Mouse (Mus musculus): ENCODE results near the gene Mob3a. TPM values are rescaled to one million over a fixed set of nuclear protein-coding genes. Genes with fewer than 3 reads are reported as not detected.

Mob3a gene
- polyA plus RNA-seq, 1 experiment, result 19.5 TPM

DNA sequence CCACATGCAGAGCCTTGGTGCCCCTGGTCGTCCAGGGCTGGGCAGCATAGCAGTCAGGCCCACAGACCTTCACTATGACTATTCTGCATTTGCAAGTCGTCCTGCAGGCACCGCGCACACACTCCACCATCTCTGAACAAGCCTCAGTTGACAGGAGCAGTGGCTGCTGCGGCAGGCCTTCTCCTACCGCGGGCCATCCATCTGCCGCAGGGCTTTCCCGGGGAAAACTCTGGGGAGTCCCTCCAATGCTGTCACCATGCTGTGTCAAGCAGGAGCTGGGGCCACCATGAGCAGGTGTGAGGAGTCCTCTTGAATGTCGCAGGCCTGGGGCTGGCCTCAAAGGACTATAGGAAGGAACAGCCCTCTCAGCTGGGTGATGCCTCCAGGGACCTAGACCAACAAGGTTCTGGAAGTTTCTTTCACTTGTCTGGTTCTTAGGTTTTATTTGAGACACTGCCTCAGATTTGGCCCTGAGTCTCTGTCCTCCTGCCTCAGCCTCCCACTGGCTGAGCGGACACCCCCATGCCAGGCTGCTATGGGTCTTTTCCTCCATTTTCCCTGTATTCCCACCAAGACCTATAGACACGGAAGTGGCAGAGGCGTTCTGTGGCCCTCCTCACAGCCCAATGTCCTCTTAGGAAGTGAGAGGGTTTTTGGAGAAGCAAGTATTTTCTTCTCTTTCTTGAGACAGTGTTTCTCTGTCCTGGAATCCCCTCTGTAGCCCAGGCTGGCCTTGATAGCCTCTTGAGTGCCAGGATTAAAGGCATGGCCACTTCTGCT is 7.4 kb downstream of the Mob3a start:
- DNase-seq, result no peak
- peak overlapping the region; percentile 72 for H3K27ac ChIP-seq (ENCODE audit: insufficient read depth, low read depth, low read length)
- peaks cover 35% of the 10 kb centered on the region for H3K4me1 ChIP-seq (ENCODE audit: control insufficient read depth, insufficient read depth, low read length)
- H3K36me3 ChIP-seq (ENCODE audit: control insufficient read depth, insufficient read depth, low read length), result no peaks in the 10 kb centered on the region
- H3K4me3 ChIP-seq (ENCODE audit: insufficient read depth, low read depth, low read length), result no peak overlapping the region
- TF ChIP-seq CTCF (conservative IDR thresholded peaks at IDR 0.05; ENCODE audit: insufficient read depth, insufficient read length, low read depth, low read length) (no peak), POLR2A (IDR thresholded peaks at IDR 0.05; ENCODE audit: low read depth, low read length) (no peak)
- no peaks in the 10 kb centered on the region for H3K27me3 ChIP-seq (replicated peaks; ENCODE audit: control insufficient read depth, insufficient read depth, low read length)
- 89% methylated on average over 13 of the region's 13 CpGs for WGBS

DNA sequence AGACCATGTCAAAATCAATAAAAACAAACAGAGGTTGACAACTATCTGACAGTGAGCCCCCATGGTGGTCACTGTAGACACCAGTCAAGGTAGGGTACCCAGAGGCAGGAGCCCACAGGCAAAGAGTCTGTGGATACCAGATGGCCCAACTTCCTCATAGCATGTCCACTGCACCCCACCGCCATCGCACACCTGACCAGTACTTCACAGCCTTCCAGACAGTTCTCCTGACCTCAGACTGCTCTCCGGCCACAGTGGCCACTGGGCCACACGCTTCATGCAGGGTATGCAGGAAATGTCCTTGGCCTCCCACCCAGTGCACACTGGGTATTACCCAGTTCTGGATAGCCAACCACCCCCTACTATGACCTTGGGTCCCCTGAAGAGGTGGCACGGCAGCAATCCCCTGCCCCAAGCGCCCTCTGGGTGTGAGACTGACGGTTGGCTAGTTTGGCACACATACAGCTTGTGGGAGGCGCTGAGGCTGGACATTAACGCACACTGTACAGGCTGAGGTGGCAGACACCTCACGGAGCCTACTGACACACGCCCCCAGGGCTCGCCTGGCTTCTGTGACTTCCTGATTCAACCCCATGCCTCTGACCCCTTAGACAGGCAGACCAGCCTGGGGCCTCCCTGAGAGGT is 8.3 kb downstream of the Mob3a start:
- Histone ChIP-seq H3K27ac (ENCODE audit: insufficient read depth, low read depth, low read length) (no peak overlapping the region), H3K36me3 (ENCODE audit: control insufficient read depth, insufficient read depth, low read length) (no peaks in the 10 kb centered on the region), H3K4me3 (ENCODE audit: insufficient read depth, low read depth, low read length) (no peak overlapping the region), H3K27me3 (replicated peaks; ENCODE audit: control insufficient read depth, insufficient read depth, low read length) (no peaks in the 10 kb centered on the region), H3K4me1 (ENCODE audit: control insufficient read depth, insufficient read depth, low read length) (peaks cover 35% of the 10 kb centered on the region)
- 46% methylated on average over 12 of the region's 12 CpGs for WGBS
- TF ChIP-seq POLR2A (IDR thresholded peaks at IDR 0.05; ENCODE audit: low read depth, low read length) (no peak), CTCF (conservative IDR thresholded peaks at IDR 0.05; ENCODE audit: insufficient read depth, insufficient read length, low read depth, low read length) (no peak)
- DNase-seq, result peak; percentile 63

DNA sequence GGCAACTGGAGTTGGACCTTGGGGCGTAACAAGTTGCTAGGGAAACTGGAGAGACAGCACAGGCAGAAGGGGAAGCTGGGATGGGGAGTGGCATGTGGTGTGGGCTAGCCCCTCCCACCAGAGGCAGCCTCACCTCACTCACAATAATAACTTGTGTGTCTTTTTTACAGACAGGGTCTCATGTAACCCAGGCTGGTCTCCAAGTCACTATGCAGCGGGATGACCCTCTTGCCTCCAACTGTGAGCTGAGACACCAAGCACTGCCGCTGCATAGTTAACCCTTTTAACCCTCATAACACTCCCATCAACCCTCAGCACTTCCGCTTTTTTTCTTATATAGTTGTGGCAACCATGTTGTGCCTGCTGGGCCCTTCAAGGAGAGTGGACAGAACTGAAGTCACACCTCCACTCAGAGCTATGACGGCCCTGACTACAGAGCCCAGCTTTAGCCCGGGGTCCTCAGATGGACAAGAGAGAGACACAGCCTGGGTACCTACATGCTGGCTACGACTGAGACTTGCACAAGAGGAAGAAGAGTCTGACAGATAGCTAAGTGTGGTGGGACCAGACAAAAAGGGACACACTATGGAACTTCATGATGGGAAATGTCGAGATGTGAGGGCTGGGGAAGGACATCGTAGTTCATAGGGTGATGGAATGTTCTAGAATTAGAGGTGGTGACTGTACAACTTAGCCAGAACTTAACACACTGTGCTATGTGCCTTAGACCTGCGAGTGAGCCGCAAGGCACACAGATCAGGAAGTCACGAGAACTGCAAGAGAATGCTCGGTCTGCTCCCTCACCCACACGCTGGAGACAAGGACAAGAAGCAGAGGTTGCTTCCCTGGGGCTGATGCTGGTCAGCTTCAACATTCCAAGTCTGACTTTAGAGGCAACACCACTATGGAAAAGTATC is 9.3 kb downstream of the Mob3a start:
- TF ChIP-seq CTCF (conservative IDR thresholded peaks at IDR 0.05; ENCODE audit: insufficient read depth, insufficient read length, low read depth, low read length), result no peak
- no peak for TF ChIP-seq POLR2A (IDR thresholded peaks at IDR 0.05; ENCODE audit: low read depth, low read length)
- no peaks in the 10 kb centered on the region for H3K27me3 ChIP-seq (replicated peaks; ENCODE audit: control insufficient read depth, insufficient read depth, low read length)
- H3K36me3 ChIP-seq (ENCODE audit: control insufficient read depth, insufficient read depth, low read length), result no peaks in the 10 kb centered on the region
- peak; percentile 38 for DNase-seq
- peak overlapping the region; percentile 5; the same call in 1 of the 2 replicates for H3K27ac ChIP-seq (ENCODE audit: insufficient read depth, low read depth, low read length)
- no peak overlapping the region for H3K4me3 ChIP-seq (ENCODE audit: insufficient read depth, low read depth, low read length)
- WGBS, result 75% methylated on average over 14 of the region's 14 CpGs
- H3K4me1 ChIP-seq (ENCODE audit: control insufficient read depth, insufficient read depth, low read length), result peaks cover 35% of the 10 kb centered on the region

GRCm38 (mm10) chr10:80687850-80688249 is 13.9 kb downstream of the Mob3a start:
- WGBS, result 7% methylated on average over 5 of the region's 5 CpGs
- H3K36me3 ChIP-seq (ENCODE audit: control insufficient read depth, insufficient read depth, low read length), result no peaks in the 10 kb centered on the region

DNA sequence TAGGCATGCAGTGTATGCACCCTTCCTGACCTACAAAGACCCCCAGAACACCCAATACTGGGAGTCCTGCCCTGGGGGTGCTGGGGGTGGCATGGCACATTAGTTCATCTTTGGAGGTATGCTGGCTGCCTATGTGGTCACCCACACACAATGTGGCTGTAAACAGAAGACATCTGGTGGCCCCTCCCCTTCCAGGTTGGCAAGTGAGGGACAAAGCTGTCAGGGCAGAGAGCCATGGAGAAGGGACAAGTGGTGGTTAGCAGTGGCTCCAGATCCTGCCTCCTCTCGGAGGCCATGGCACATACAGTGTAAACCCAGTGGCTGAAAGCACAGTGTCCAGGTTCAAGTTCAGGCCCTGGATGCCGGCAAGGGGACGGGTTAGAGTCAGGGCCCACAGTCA is 15.2 kb downstream of the Mob3a start:
- no peaks in the 10 kb centered on the region for H3K27me3 ChIP-seq (replicated peaks; ENCODE audit: control insufficient read depth, insufficient read depth, low read length)

More at GRCm38 (mm10) chr10:80687850-80688249, 13.9 kb downstream of the Mob3a start:
- Histone ChIP-seq H3K27me3 (replicated peaks; ENCODE audit: control insufficient read depth, insufficient read depth, low read length) (no peaks in the 10 kb centered on the region), H3K27ac (ENCODE audit: insufficient read depth, low read depth, low read length) (no peak overlapping the region), H3K4me3 (ENCODE audit: insufficient read depth, low read depth, low read length) (no peak overlapping the region), H3K4me1 (ENCODE audit: control insufficient read depth, insufficient read depth, low read length) (peaks cover 3% of the 10 kb centered on the region)
- peak; percentile 92 for DNase-seq
- TF ChIP-seq POLR2A (IDR thresholded peaks at IDR 0.05; ENCODE audit: low read depth, low read length), result no peak
- peak; percentile 88 for TF ChIP-seq CTCF (conservative IDR thresholded peaks at IDR 0.05; ENCODE audit: insufficient read depth, insufficient read length, low read depth, low read length)

GRCm38 (mm10) chr10:80684984-80685383 is 16.8 kb downstream of the Mob3a start:
- DNase-seq, result no peak
- Histone ChIP-seq H3K36me3 (ENCODE audit: control insufficient read depth, insufficient read depth, low read length) (no peaks in the 10 kb centered on the region), H3K27ac (ENCODE audit: insufficient read depth, low read depth, low read length) (no peak overlapping the region), H3K27me3 (replicated peaks; ENCODE audit: control insufficient read depth, insufficient read depth, low read length) (no peaks in the 10 kb centered on the region), H3K4me3 (ENCODE audit: insufficient read depth, low read depth, low read length) (no peak overlapping the region), H3K4me1 (ENCODE audit: control insufficient read depth, insufficient read depth, low read length) (peaks cover 4% of the 10 kb centered on the region)
- WGBS, result 93% methylated on average over 4 of the region's 4 CpGs
- TF ChIP-seq POLR2A (IDR thresholded peaks at IDR 0.05; ENCODE audit: low read depth, low read length) (no peak), CTCF (conservative IDR thresholded peaks at IDR 0.05; ENCODE audit: insufficient read depth, insufficient read length, low read depth, low read length) (no peak)

More for the DNA sequence above, 15.2 kb downstream of the Mob3a start:
- TF ChIP-seq CTCF (conservative IDR thresholded peaks at IDR 0.05; ENCODE audit: insufficient read depth, insufficient read length, low read depth, low read length) (no peak), POLR2A (IDR thresholded peaks at IDR 0.05; ENCODE audit: low read depth, low read length) (no peak)
- H3K4me3 ChIP-seq (ENCODE audit: insufficient read depth, low read depth, low read length), result no peak overlapping the region
- H3K36me3 ChIP-seq (ENCODE audit: control insufficient read depth, insufficient read depth, low read length), result no peaks in the 10 kb centered on the region
- H3K4me1 ChIP-seq (ENCODE audit: control insufficient read depth, insufficient read depth, low read length), result no peaks in the 10 kb centered on the region
- DNase-seq, result no peak
- H3K27ac ChIP-seq (ENCODE audit: insufficient read depth, low read depth, low read length), result no peak overlapping the region
- WGBS, result 97% methylated on average over 3 of the region's 3 CpGs
